ENCODE assay signal across 8 mouse cellular contexts in genomic region chr7:130546421-130546790, GRCm38 (mm10). TPM values are rescaled to one million over a fixed set of nuclear protein-coding genes. Genes with fewer than 3 reads are reported as not detected.
DNase-seq lines count a peak whose midpoint lies in the region; ATAC-seq and TF ChIP-seq lines count a peak whose summit lies in the region.

No protein-coding gene starts in this region.

- intact Hi-C loops in heart, postnatal 25 days (cut with DNase I) = loop anchor here (5.0 kb wide), 2 partner anchors 51 to 126 kb away; no protein-coding TSS in a partner anchor

- WGBS in heart, embryonic 13.5 days = 2% methylated on average over 7 of the region's 7 CpGs
- WGBS in forebrain, embryonic 14.5 days = 4% methylated on average over 7 of the region's 7 CpGs
- 2% methylated on average over 7 of the region's 7 CpGs for WGBS in liver, embryonic 15.5 days (ENCODE audit: insufficient replicate concordance)

- H3K36me3 ChIP-seq in heart, embryonic 13.5 days = peaks cover 42% of the 10 kb centered on the region
- H3K36me3 ChIP-seq in E14TG2a.4 (ENCODE audit: insufficient read depth, low read length) = peaks cover 45% of the 10 kb centered on the region
- peaks cover 30% of the 10 kb centered on the region for H3K36me3 ChIP-seq in forebrain, embryonic 14.5 days (ENCODE audit: control insufficient read depth, insufficient read depth, low read length)
- H3K36me3 ChIP-seq in liver, embryonic 15.5 days (replicated peaks) = peaks cover 42% of the 10 kb centered on the region

- DNase-seq in heart, postnatal 25 days (ENCODE audit: low spot score) = no peak
- no peak for DNase-seq in forebrain, embryonic 14.5 days (ENCODE audit: low spot score)
- DNase-seq in adrenal gland, postnatal 10 days = no peak
- no peak for DNase-seq in testis, postnatal 10 days (ENCODE audit: low spot score)
- no peak for DNase-seq in adrenal gland, adult (ENCODE audit: inconsistent age in 2 of 2, low spot score in 1 of 2)

- ATAC-seq in heart, embryonic 13.5 days (ENCODE audit: extremely low read depth, insufficient number of reproducible peaks, low FRiP score, low TSS enrichment) = no peak
- no peak for ATAC-seq in forebrain, embryonic 14.5 days
- peak; percentile 10 for ATAC-seq in liver, embryonic 15.5 days (ENCODE audit: insufficient read depth)

- peaks cover 23% of the 10 kb centered on the region for H3K4me1 ChIP-seq in heart, embryonic 13.5 days
- peaks cover 53% of the 10 kb centered on the region for H3K4me1 ChIP-seq in E14TG2a.4 (replicated peaks; ENCODE audit: low read depth, low read length)
- peaks cover 6% of the 10 kb centered on the region for H3K4me1 ChIP-seq in forebrain, embryonic 14.5 days (ENCODE audit: control insufficient read depth, insufficient read depth, low read length)
- H3K4me1 ChIP-seq in liver, embryonic 15.5 days (replicated peaks) = peaks cover 31% of the 10 kb centered on the region

- H3K9ac ChIP-seq in heart, embryonic 13.5 days = peak overlapping the region; percentile 98
- peak overlapping the region; percentile 95 for H3K9ac ChIP-seq in forebrain, embryonic 14.5 days (ENCODE audit: low read length)
- peak overlapping the region; percentile 93 for H3K9ac ChIP-seq in liver, embryonic 15.5 days

- TF ChIP-seq CTCF in E14TG2a.4 (conservative IDR thresholded peaks at IDR 0.05; ENCODE audit: low read length) = no peak

- peak overlapping the region; percentile 100 for H3K27ac ChIP-seq in heart, embryonic 13.5 days (replicated peaks)
- peak overlapping the region; percentile 98 for H3K27ac ChIP-seq in forebrain, embryonic 14.5 days (ENCODE audit: low read depth, low read length)
- H3K27ac ChIP-seq in liver, embryonic 15.5 days (replicated peaks) = peak overlapping the region; percentile 99

- H3K27me3 ChIP-seq in heart, embryonic 13.5 days (replicated peaks) = no peaks in the 10 kb centered on the region
- H3K27me3 ChIP-seq in E14TG2a.4 (ENCODE audit: insufficient read depth, low read length) = no peaks in the 10 kb centered on the region
- no peaks in the 10 kb centered on the region for H3K27me3 ChIP-seq in forebrain, embryonic 14.5 days (replicated peaks; ENCODE audit: control insufficient read depth, insufficient read depth, low read length)
- H3K27me3 ChIP-seq in liver, embryonic 15.5 days = no peaks in the 10 kb centered on the region

- peak overlapping the region; percentile 91 for H3K4me2 ChIP-seq in heart, embryonic 13.5 days
- peak overlapping the region; percentile 89 for H3K4me2 ChIP-seq in forebrain, embryonic 14.5 days (ENCODE audit: low read length)
- peak overlapping the region; percentile 76 for H3K4me2 ChIP-seq in liver, embryonic 15.5 days

- no peaks in the 10 kb centered on the region for H3K9me3 ChIP-seq in heart, embryonic 13.5 days
- no peaks in the 10 kb centered on the region for H3K9me3 ChIP-seq in E14TG2a.4 (ENCODE audit: low read length)
- H3K9me3 ChIP-seq in forebrain, embryonic 14.5 days (replicated peaks; ENCODE audit: control insufficient read depth, low read length) = no peaks in the 10 kb centered on the region
- no peaks in the 10 kb centered on the region for H3K9me3 ChIP-seq in liver, embryonic 15.5 days (replicated peaks)

- H3K4me3 ChIP-seq in heart, embryonic 13.5 days = peak overlapping the region; percentile 95
- H3K4me3 ChIP-seq in E14TG2a.4 (replicated peaks; ENCODE audit: low read length) = peak overlapping the region; percentile 91
- H3K4me3 ChIP-seq in forebrain, embryonic 14.5 days (ENCODE audit: low read depth, low read length) = peak overlapping the region; percentile 90
- peak overlapping the region; percentile 97 for H3K4me3 ChIP-seq in liver, embryonic 15.5 days (replicated peaks)

RNA-seq across cellular contexts. Expression of gene Ate1, which starts 26.2 kb away (rescaled TPM):
- polyA plus RNA-seq in heart, embryonic 13.5 days (2015; fragmentation: Nextera tagmentation; extraction: Ambion mirVana) = 49.6 and 59.6 TPM in 2 replicates
- 10 to 100 TPM; 32.2 to 32.3 TPM for total RNA-seq in heart, postnatal 25 days (2021)
- polyA plus RNA-seq in forebrain, embryonic 14.5 days (2014; fragmentation: Nextera tagmentation; extraction: Ambion mirVana) = 73.7 and 85.8 TPM in 2 replicates
- polyA plus RNA-seq in liver, embryonic 15.5 days (2015; fragmentation: Nextera tagmentation; extraction: Ambion mirVana) = 18.8 and 24.1 TPM in 2 replicates
- 10 to 100 TPM; 32.6 to 35.1 TPM for total RNA-seq in adrenal gland, postnatal 10 days (2021)

RNA-seq across cellular contexts. Expression of gene Nsmce4a, which starts 26.5 kb away (rescaled TPM):
- polyA plus RNA-seq in heart, embryonic 13.5 days (2015; fragmentation: Nextera tagmentation; extraction: Ambion mirVana) = 124 and 134 TPM in 2 replicates
- total RNA-seq in heart, postnatal 25 days (2021) = 10 to 100 TPM; 38.5 to 46.1 TPM
- 130 and 154 TPM in 2 replicates for polyA plus RNA-seq in forebrain, embryonic 14.5 days (2014; fragmentation: Nextera tagmentation; extraction: Ambion mirVana)
- 83.9 and 90.7 TPM in 2 replicates for polyA plus RNA-seq in liver, embryonic 15.5 days (2015; fragmentation: Nextera tagmentation; extraction: Ambion mirVana)
- 10 to 100 TPM; 60.1 to 72.7 TPM for total RNA-seq in adrenal gland, postnatal 10 days (2021)

RNA-seq across cellular contexts. Expression of gene Tacc2, which starts 30.8 kb away (rescaled TPM):
- 40.6 and 42.5 TPM in 2 replicates for polyA plus RNA-seq in heart, embryonic 13.5 days (2015; fragmentation: Nextera tagmentation; extraction: Ambion mirVana)
- total RNA-seq in heart, postnatal 25 days (2021) = 100 to 1,000 TPM; 364 to 380 TPM
- 40.2 and 47.9 TPM in 2 replicates for polyA plus RNA-seq in forebrain, embryonic 14.5 days (2014; fragmentation: Nextera tagmentation; extraction: Ambion mirVana)
- 2.6 and 3.0 TPM in 2 replicates for polyA plus RNA-seq in liver, embryonic 15.5 days (2015; fragmentation: Nextera tagmentation; extraction: Ambion mirVana)
- 10 to 100 TPM; 27.5 to 58.4 TPM for total RNA-seq in adrenal gland, postnatal 10 days (2021)

Comparison
In these comparisons a context has a peak if more than half of its experiments do, and no peak if none do; other contexts are left out.
1. RNA of gene Tacc2, which starts 30.8 kb away (polyA plus RNA-seq): 40.6 to 42.5 TPM in heart, embryonic 13.5 days and 40.2 to 47.9 TPM in forebrain, embryonic 14.5 days; 2.6 to 3.0 TPM in liver, embryonic 15.5 days; every median in the first group is over 10 times any median in the second.
2. Peak in every context shown above with its lines, with median percentiles within 50 percentile points of each other: H3K27ac ChIP-seq, H3K4me2 ChIP-seq, H3K4me3 ChIP-seq and H3K9ac ChIP-seq.